Mouse (Mus musculus): ENCODE results near the gene D17H6S53E.
A peak's percentile ranks its signal among the peaks of the same experiment; 100 is the strongest.

D17H6S53E gene

DNA sequence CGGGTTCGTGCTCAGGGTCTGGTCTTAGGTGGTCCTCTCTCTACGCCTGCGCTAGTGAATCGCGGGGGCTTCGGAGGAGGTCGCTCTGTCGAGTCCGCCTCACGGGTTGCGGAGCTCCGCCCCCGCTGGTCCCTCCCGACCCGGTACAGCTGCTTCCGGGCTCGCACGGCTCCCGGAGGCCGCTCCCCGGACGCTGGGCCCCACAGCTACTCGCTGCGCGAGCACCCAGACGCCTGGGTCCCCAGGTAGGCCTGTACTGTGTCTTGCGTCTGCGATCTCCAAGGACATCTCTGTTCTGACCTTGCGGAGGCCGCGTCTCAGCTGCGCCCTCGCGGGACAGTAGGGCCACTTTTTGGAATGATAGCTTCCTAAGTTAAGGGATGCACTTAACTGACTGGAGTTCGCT, at the start of gene D17H6S53E:
Gene D17H6S53E, plus strand, starts transcription at position 168 of the 406 bp plus-strand sequence.
- peak; percentile 80 to 89 for DNase-seq (ENCODE audit: low spot score in 2 of 2)

DNA sequence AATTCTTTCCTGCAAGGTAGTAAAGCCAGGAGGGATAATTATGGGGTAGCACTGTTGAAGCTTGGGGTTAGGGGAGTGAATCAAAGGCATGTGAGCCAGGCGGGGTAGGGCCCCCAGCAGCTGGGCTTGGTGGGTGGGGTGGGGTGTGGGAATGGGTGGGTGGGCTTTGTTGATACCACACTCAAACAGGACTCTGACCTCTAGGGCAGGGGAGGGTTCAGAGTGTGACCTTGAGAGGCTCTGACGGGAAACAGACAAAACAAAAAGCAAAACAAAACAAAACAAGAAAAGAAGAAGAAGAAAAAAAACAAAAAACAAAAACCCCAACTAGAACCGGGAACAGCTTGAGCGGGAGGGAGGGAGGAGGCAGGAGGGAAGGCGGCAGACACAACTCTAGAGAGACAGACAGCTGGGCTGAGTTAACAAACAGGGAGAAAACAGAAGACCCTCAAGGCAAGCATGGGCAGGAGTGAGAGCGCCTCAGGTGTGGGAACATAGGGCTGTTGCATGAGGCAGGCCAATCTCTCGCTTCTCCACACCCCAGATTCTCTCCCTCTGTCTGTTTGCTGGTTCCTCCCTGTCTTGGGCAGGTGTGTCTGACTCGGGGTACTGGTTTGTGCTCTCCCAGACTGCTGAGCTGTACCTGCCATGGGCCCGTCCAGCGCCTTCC, 49.5 kb upstream of the D17H6S53E start, which contains the start of gene Ly6g6e:
Gene Ly6g6e, plus strand, starts transcription at position 396 of the 670 bp plus-strand sequence.
- DNase-seq (ENCODE audit: low spot score in 2 of 2): no peak

DNA sequence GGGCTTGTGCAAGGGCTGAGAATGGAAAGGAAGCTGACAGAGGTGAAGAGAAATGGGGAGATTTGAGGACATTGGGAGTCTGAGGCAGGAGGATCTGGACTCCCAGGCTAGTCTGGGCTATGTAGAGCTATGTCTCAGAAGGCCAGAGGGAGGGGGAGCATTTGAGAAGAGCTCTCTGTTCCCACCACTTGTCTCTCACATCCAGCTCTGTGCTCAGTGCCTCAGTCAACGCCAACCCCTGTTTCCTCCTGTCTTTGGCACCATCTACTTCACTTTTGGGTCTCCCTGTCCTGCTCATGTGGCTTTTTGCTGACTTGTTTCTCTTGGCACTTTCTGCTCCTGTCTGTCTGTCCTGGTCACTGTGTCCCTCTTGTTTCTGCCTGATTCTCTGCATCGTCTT, 48.9 kb upstream of the D17H6S53E start:
- DNase-seq (ENCODE audit: low spot score in 2 of 2): no peak

DNA sequence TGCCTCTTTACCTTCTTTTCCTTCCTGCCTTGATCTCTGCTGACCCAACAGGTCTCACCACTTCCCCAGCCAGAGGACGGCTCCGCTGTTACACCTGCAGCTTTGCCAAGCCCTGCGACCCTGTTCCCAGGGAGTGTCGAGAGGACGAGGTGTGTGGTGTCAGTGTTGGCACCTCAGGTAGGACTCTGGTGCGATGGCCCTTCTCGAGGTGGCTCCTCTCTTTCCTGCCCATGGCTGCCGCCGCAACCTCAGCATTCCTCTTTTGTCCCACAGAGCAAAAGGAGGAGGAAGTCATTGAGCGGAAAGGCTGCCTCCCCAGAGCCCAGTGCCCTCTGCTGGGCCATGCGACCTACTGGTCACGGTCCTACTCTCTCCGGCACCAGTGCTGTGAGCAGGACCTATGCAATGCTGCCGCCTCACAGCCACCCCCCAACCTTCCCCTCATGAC, 48.4 kb upstream of the D17H6S53E start, which contains the start of gene Ly6g6d:
Gene Ly6g6d, minus strand, starts transcription at position 280 of the 448 bp plus-strand sequence.
- DNase-seq (ENCODE audit: low spot score in 2 of 2): no peak

DNA sequence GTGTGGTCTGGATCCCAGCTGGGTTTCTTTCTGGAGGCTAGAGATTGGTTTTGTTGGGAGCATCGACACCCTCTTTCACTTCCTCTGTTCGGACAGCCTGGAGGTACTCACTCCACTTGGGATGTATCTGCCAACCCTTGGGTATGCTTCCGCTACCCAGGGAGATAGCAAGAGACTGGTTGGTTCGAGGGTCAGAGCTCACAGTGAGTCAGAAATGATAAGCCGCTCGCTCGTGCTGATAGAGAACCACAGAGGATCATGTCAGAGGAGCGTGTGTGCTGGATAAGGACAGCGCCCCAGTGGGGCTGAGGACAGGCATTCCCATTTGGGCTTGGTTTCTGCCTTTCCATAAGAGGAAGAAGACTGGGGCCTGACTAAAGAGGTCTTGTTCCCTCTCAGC, 46.4 kb upstream of the D17H6S53E start:
- DNase-seq (ENCODE audit: low spot score in 2 of 2): peak in 1 of 2 experiments; percentile 41

DNA sequence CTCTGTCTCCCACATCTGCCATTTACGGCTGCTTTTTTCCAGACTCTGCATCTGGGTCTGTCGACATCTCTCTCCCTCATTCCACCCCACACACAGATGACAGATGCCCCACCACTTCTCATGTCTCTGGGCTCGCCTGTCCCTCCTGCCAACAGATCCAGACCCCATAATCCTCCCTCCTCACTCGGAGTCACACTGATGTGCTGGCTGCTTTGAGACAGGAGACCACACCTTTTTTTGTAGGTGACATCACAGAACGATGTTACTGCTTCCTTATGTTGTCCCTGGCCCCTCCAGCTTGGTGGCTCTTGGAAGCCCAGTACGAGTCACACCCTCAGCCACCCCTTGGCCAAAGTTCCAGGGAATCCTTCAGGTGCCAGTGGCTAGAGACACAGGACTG, 45.9 kb upstream of the D17H6S53E start:
- no peak for DNase-seq (ENCODE audit: low spot score in 2 of 2)

DNA sequence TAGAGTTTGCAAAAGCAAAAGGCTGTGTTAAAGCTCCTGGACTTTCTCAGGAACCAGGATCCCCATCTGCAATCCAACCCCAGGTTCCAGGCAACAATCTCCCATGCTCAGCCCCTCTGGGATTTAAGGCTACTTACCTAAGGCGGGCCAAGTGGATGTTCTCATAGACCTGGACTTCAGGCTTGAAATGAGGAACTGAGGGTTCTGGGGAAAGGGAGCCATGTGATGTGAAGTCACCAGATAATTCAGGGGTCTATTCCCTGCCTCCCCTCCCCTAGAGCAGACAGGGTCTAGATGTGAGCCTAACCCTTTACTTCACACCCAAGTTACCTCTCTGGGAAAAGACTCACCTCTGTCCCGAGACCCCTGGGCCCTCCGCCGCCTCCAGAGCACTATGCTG, 45.5 kb upstream of the D17H6S53E start:
- no peak for DNase-seq (ENCODE audit: low spot score in 2 of 2)

DNA sequence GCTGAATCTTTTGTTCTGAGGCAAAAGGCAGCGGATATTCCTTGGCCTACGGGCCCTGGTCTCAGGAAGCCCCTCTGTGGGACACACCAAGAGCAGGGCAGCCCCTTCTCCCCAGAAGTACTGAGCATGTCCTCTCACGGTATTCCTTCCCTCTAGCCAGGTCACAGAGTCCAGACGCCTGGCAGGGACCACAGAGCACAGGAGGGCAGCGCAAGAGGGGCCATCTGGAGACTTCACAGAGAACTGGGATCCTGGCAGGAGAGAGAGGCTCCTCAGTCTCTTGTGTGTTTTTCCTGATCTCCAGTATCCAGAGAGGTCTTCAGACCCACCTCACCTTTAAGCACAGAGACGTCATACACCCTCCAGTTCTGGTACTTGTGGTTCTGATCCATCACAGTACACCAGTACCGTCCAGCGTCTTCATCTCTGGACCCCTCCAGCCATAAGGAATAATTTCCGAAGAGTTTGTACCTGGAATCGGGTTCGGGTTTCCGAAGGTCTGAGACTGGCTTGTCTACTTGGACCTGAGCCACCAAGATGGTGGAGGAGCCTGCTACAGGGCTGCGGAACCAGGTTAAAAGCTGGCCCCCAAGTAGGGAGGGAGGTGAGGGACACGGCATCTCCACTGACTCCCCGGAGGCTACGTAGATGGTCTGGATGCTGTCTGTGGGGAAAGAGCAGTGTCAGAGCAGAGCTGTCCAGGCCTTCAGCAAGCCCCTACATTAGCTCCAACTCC, 43.2 kb upstream of the D17H6S53E start:
- no peak for DNase-seq (ENCODE audit: low spot score in 2 of 2)

DNA sequence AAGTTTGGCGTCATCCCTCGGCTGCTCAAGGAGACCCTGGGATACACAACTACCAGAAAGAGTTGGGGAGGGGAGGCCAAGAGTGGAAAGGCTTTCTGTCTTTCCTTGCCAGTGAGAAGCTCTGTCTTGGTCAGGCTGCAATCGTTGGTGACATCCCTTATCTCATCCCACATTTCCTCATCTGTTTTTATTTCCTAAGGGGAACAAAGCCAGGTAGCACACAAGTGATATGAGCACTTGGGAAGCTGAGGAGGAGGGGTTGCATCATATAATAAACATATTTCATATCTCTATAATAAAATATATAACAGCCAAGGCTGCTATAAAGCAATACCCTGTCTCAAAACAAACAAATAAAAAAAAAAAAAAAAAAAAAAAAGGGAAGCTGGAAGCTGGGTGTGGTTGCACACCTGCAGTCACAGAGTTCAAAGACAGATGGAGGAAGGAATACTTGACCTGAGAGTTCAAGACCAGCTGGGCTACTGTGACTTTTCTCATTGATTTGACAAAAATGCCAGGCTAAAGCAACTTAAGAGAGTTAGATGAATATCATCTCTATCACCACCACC, 42.2 kb upstream of the D17H6S53E start:
- DNase-seq (ENCODE audit: low spot score in 2 of 2): no peak

DNA sequence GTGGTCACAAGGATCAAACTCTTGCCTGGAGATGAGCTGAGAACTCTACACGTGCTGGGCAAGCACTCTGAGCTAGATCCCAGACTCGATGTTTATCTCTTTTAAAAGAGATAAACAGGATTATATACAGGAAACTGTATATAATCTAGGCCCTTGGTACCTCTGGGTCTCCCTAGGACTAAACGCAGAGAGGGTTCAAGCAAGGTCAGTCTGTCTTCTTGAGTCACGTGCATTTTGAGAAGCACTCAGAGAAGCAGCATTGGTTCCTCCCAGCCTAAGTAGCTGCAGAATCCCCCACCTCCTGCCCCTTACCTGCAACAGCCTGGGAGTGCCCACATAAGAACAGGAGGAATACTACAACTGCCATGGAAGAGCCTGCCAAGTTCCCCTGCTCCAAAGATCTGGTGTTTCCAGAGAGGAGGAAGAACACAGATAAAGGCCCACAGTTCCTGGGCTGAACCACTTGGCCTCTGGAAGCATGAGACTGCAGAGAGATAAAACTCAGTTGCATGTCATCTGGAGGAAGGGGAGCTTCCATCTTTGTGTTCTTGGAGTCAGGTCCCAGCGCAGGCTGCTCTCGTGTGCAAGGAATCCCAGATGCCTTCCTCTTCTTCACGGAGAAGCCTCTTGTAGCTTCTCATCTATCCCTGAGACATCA, 40.8 kb upstream of the D17H6S53E start, which contains the start of gene Ly6g6f:
Gene Ly6g6f, minus strand, starts transcription at position 403 of the 658 bp plus-strand sequence.
- DNase-seq (ENCODE audit: low spot score in 2 of 2): no peak

DNA sequence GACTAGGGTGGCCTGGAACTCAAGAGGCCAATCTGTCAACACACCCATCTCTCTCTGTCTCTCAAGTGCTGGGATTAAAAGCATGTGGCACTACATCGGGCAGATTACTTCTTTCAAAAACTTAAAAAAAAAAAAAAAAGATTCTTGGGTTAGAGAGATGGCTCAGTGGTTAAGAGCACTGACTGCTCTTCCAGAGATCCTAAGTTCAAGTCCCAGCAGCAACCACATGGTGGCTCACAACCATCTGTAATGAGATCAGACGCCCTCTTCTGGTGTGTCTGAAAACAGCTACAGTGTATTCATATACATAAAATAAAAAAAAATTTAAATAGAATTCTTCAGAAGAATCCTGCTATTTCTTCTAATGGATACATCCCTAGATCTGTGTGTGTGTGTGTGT, 38.0 kb upstream of the D17H6S53E start:
- no peak for DNase-seq (ENCODE audit: low spot score in 2 of 2)

DNA sequence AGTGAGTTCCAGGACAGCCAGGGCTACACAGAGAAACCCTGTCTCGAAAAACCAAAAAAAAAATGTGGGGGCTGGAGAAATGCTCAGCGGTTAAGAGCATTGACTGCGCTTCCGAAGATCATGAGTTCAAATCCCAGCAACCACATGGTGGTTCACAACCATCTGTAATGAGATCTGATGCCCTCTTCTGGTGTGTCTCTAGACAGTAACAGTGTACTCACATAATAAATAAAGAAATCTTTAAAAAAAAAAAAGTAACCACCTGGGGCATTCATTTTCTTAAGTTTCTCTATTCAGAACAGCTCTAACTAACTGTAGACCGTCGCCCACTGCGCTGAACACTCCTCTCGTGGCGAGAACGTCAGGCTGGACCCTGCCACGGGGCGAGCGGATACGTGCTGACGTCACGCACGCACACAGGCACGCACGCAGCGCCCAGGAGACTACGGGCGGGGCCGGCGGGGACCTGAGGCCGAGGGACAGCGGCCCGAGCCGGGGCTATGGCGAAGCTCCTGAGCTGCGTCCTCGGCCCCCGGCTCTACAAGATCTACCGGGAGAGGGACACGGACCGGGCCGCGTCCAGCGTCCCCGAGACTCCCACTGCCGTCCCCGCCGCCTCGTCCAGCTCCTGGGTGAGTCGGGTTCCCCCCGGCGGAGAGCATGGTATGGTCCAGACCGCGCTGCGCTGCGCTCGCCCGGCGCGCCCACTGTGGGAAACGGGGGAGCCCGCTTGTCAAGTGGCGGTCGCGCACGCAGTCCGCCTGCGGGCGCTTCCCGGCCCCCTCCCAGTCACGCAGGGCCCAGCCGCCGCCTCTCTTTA, 37.1 kb upstream of the D17H6S53E start, which contains the start of gene Abhd16a:
Gene Abhd16a, plus strand, starts transcription at position 439 of the 820 bp plus-strand sequence.
- DNase-seq (ENCODE audit: low spot score in 2 of 2): peak; percentile 92 to 97

DNA sequence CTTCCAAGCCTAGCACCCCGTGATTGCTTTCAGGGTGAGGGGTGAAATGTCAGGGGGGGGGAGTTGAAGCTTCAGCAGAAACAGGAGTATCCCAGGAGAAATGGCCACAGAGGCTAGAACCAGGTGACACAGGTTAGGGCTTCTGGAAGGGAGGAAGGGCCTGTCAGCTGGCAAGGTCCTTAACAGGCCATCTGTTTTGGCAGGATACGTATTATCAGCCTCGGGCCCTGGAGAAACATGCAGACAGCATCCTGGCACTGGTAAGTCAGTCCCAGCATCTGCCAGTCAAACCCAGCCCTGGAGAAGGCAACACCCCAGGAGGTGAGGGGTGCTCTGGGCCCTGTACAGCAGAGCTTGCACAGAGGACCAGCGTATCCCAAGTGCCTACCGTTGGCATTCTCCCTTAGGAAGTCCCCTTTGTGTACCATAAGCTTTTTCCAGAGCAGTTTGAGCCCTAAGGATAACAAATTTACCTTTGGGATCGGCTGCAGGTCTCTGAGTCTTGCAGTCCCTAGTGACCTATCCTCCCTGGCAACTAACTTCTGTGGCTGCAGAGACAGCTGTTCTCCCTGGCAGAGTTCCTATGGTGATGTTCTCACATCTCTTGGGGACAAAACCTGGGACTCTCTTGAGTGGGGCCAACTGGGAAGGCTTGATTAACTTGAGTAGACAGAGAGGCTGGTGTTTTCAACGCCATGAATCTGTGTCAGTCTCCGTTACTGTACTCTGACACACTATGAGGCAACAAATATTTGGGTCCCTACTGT, 35.8 kb upstream of the D17H6S53E start:
- DNase-seq (ENCODE audit: low spot score in 2 of 2): peak; percentile 59 to 74

DNA sequence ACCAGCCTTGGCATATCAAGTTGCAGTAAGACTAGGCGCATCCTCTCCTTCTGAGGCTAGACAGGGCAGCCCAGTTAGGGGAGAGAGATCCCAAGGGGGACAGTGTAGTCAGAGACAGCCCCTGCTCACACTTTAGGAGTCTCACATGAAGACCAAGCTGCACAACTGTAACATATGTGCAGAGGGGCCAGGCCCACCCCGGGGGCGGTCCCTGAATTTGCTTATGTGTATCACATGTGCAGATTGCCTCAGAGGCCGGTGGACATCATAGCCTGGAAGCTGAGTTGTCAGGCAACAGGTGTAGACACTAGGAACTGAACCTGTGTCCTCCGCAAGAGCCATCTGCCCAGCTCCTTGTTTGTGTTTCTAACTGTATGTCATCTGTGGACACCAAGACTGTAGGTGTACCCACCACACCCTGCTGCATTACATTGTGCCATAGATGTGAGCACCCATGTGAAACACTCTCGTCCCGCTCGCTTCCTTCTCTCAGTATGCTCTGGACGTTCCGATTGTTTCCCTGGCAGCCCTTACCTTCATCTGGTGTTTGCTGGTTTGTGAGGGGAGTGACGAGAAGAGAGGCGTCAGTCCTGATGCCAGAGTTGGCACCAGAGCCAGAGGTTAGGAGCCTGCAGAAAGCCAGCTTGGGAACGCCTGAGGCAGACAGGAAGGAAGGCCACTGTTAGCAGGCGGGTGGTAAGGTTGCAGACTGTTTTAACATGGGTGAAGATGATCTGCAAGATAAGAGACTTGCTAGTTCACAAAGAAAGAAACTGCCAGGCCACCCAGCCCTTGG, 33.6 kb upstream of the D17H6S53E start:
- DNase-seq (ENCODE audit: low spot score in 2 of 2): no peak

DNA sequence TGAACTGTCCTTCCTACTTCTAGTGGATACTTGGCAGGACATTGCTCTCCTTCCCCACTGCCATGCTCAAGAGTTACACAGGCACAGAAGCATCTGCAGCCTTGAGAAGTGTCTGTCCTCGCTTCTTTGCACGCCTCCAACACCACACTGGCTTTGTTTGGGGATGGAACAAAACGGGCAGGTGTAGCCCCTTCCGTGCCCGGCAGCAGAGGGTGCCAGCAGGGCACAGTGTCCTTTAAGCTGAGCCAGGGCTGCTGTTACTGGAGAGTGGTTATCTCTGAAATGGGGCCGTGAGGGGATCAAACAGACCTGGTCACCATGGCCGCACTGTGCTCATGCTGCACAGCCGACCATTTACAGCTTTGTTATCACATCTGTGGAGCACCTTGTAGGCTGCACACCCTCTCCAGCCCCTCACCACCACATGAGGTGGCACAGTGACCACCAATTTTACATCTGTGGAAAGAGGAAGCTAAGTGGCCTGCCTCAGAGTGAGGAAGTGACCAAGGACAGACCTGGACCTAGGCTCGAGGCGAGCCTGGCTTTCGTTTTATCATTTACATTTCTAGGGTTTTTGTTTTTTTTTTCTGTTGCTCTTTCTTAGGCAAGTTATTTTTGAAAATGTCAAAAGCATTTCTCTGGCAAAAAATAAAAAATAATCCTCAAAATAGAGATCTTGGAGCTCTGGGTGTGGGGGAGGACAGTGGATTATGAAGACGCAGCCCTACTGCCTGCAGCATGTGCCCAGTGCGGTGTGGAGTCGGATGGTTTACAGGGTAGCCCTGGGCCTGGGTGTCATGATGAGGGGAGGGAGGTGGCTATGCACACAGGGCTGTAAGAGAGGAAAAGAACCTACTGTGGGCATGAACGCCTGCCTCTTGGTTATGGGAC, 31.5 kb upstream of the D17H6S53E start:
- DNase-seq (ENCODE audit: low spot score in 2 of 2): no peak

DNA sequence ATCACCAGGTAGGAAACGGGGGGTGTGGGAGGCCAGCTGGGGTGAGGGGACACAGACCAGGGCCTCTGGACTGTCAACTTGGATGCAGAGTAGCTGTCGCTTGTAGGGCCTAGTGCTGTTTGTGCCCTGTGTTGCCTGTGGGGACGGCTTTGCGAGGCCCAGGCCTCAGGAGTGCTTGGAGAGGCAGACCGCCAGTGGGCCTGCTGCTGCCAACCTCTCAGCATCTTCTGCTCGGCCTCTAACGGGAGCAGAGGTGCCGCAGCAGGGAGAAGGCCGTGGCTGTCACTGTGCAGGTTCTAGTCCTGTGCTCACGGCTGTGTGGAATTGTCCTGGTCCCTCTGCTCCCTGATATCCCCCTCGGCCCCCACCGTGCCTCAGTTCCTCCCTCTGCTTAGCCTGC, 29.6 kb upstream of the D17H6S53E start:
- DNase-seq (ENCODE audit: low spot score in 2 of 2): no peak

DNA sequence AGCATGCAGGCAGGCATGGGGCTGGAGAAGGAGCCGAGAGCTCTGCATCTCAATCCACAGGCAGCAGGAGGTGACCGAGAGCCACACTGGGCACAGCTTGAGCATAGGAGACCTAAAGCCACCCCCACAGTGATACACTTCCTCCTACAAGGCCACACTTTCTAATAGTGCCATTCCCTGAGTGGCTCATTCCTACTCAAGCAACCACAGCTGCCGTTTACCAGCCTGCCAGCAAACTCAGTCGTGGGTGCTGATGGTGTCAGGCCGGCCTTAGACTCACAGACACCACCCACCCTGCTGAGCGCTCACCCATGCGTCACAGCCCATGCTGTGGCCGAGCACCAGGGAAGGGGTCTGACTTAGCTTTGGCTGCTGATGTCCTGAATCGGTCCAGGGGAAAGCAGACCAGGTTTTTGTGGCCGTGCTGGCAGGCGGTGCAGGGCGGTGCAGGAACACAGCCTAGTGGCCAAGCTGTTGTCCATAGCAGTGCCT, 29.0 kb upstream of the D17H6S53E start:
- peak; percentile 62 to 80 for DNase-seq (ENCODE audit: low spot score in 2 of 2)

DNA sequence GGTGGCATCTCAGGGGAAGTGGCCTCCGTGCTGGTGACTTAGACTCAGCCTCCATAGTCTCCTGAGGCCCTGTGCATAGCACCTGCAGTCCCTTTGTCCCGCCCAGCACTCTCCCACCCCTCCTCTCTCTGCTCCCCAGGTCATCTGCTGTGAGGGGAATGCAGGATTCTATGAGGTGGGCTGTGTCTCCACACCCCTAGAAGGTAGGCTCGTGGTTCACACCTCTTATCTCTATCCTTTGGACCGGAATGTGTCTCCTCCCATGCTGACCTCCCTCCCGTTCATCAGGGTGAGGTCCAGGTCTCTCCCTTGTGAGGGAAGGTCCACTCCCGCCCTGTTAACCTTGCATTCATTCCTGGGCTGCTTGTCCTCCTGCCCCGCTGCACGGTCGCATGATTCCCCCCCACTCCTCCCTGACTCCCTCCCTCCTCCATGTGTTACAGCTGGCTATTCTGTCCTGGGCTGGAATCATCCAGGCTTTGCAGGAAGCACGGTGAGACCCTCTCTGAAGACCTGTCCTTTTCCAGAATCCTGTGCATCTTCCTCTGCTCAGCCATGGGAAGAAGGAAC, 25.9 kb upstream of the D17H6S53E start:
- DNase-seq (ENCODE audit: low spot score in 2 of 2): no peak

Data from spleen, postnatal 4 days (tissue).